Mouse (Mus musculus) stomach, postnatal 0 days (tissue): ENCODE measurements around the gene Idh1.

ENCODE experiments used
- CTCF ChIP-seq: IDR thresholded peaks from 2 replicates; pipeline ENCODE4 v1.5.1; 2016; ENCODE audit warnings: antibody characterized with exemption, low read depth, mild to moderate bottlenecking, moderate library complexity
- EP300 ChIP-seq: optimal IDR thresholded peaks from 2 replicates; pipeline ENCODE3; 2016; ENCODE audit warnings: antibody characterized with exemption

GRCm38 (mm10) chr1:65129634-65130180, 56.6 kb downstream of the Idh1 start:
- TF ChIP-seq CTCF (no peak), EP300 (no peak)
